Mouse (Mus musculus): ENCODE data around the gene Cpa5.

GRCm38 (mm10) chr6:30677591-30677990 lies 66.8 kb downstream of the Cpa5 start:
- TF ChIP-seq CTCF (IDR thresholded peaks at IDR 0.05; ENCODE audit: control insufficient read depth, insufficient read depth, insufficient replicate concordance, low read depth, low read length) (no peak), POLR2A (IDR thresholded peaks at IDR 0.05; ENCODE audit: control insufficient read depth, low read depth, low read length) (no peak)
